Mouse (Mus musculus): Measurements from ENCODE around the gene Samt1. TPM values are rescaled to one million over a fixed set of nuclear protein-coding genes. Genes with fewer than 3 reads are reported as not detected.

Gene Samt1
- not detected for polyA plus RNA-seq (2017; shearing (Covaris generic))

DNA sequence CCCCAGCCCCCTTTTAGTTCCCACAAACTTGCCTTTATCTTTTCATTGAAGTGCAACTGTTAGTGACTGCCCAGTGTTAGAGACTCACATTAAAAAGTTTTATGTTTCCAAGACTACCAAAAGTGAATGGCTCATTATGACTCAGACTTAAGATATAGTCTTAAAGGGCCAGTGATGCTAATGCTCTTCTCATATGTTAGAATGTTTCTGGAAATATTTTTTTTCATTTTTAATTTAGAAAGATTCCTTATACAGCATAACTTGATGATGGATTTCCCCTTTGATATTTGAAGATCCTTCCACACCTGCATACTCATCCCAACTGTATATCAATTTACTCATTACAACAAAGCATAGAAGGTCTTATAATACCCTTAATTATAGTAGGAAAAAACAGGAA lies at the start of gene Samt1:
Gene Samt1 (minus strand): TSS at position 101 of the 400 bp plus-strand sequence.

GRCm38 (mm10) chrX:154054939-154055338 lies 42.5 kb upstream of the Samt1 start, which contains the start of gene Gm10057:
TSS of gene Gm10057 (minus strand) at chrX:154055039.

DNA sequence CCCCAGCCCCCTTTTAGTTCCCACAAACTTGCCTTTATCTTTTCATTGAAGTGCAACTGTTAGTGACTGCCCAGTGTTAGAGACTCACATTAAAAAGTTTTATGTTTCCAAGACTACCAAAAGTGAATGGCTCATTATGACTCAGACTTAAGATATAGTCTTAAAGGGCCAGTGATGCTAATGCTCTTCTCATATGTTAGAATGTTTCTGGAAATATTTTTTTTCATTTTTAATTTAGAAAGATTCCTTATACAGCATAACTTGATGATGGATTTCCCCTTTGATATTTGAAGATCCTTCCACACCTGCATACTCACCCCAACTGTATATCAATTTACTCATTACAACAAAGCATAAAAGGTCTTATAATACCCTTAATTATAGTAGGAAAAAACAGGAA lies 21.3 kb upstream of the Samt1 start, which contains the start of gene 4921511M17Rik:
Gene 4921511M17Rik (minus strand): TSS at position 101 of the 400 bp plus-strand sequence.

Other genes starting within 250 kb of the Samt1 start
- 21.7 TPM for gene Spin2c, start 180.4 kb downstream of the Samt1 start, polyA plus RNA-seq (2017; shearing (Covaris generic))
- gene 4921511M17Rik, start 21.2 kb upstream of the Samt1 start, polyA plus RNA-seq (2017; shearing (Covaris generic)), result not detected
- not detected for gene Gm10057, start 42.4 kb upstream of the Samt1 start, polyA plus RNA-seq (2017; shearing (Covaris generic))
- not detected for gene Gm15140, start 108.0 kb upstream of the Samt1 start, polyA plus RNA-seq (2017; shearing (Covaris generic))

All from activated CD4-positive, CD25-positive, alpha-beta regulatory T cell, adult 9 weeks (primary cell).